In the genomic region with DNA sequence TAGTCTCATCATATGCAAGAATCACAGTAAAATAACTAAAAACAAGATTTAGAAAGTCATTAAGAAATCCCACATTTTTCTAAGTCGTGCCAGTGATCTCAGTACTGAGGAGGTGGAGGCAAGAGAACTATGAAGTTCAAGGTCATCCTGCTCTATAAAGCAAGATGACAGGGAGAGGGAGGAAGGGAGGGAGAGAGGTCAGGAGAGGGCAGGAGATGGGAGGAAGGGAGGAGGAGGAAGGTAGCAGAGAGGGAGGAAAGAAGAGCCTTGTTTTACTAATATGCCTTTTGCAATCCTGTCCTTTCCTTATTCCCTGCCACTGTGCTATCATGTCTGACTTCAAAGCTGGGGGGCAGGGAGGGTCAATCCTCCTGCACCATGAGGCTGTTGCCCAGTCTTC, we compare ENCODE assay signal across 12 mouse cellular contexts.
"Had no signal": no experiment of that assay in that cellular context is flagged by ENCODE, and none has a peak within 500 bp of the region (broad histone marks: within the 10 kb centered on the region; RNA-seq: fewer than 3 reads in every experiment).

No protein-coding gene starts in this region.

- H3K4me3 ChIP-seq: left cerebral cortex, adult 2 months; liver, embryonic 13.5 days had no signal

- H3K9me3 ChIP-seq: liver, embryonic 13.5 days had no signal

- DNase-seq: kidney, adult 18-20 months; kidney, postnatal 25 days; layer of hippocampus, postnatal 36 days; liver, embryonic 13.5 days; lung, adult 2 months; lung, postnatal 14 days; lung, postnatal 4 days; midbrain, embryonic 14.5 days; thymus, adult 18-20 months; thymus, postnatal 36 days had no signal

- H3K4me2 ChIP-seq: liver, embryonic 13.5 days; midbrain, embryonic 11.5 days had no signal

- H3K27me3 ChIP-seq: liver, embryonic 13.5 days had no signal

- H3K4me1 ChIP-seq: liver, embryonic 13.5 days had no signal

- H3K9ac ChIP-seq: liver, embryonic 13.5 days had no signal

- H3K36me3 ChIP-seq: liver, embryonic 13.5 days had no signal

- H3K27ac ChIP-seq: left cerebral cortex, adult 2 months; liver, embryonic 13.5 days had no signal
